Mouse (Mus musculus): ENCODE measurements around the gene Wdr59. TPM values are rescaled to one million over a fixed set of nuclear protein-coding genes. Genes with fewer than 3 reads are reported as not detected.
A peak's percentile ranks its signal among the peaks of the same experiment; 100 is the strongest.

Wdr59 gene
- polyA plus RNA-seq, 1 experiment from 2014 or later, result 6.0 TPM

GRCm38 (mm10) chr8:111561824-111562223, 39.9 kb upstream of the Wdr59 start:
- no peak for ATAC-seq (ENCODE audit: low FRiP score, low read depth)
- Histone ChIP-seq H3K9me3 (no peaks in the 10 kb centered on the region), H3K4me3 (no peak overlapping the region), H3K27ac (replicated peaks) (no peak overlapping the region), H3K27me3 (no peaks in the 10 kb centered on the region), H3K9ac (replicated peaks) (no peak overlapping the region), H3K36me3 (no peaks in the 10 kb centered on the region), H3K4me1 (peaks cover 15% of the 10 kb centered on the region), H3K4me2 (replicated peaks) (no peak overlapping the region)
- WGBS, result 96% methylated on average over 4 of the region's 4 CpGs

- Histone ChIP-seq H3K36me3 (no peaks in the 10 kb centered on the region), H3K4me2 (replicated peaks) (no peak overlapping the region), H3K4me3 (no peak overlapping the region), H3K27ac (replicated peaks) (no peak overlapping the region), H3K9me3 (no peaks in the 10 kb centered on the region), H3K9ac (replicated peaks) (no peak overlapping the region), H3K4me1 (peaks cover 26% of the 10 kb centered on the region), H3K27me3 (no peaks in the 10 kb centered on the region)
- WGBS, result 77% methylated on average over 8 of the region's 8 CpGs
- no peak for ATAC-seq (ENCODE audit: low FRiP score, low read depth)
These were observed 29.7 kb upstream of the Wdr59 start for GRCm38 (mm10) chr8:111551511-111552130.

- Histone ChIP-seq H3K9ac (replicated peaks) (no peak overlapping the region), H3K27ac (replicated peaks) (peak overlapping the region; percentile 27; the same call in 1 of the 2 replicates), H3K36me3 (no peaks in the 10 kb centered on the region), H3K4me2 (replicated peaks) (no peak overlapping the region), H3K27me3 (no peaks in the 10 kb centered on the region), H3K4me3 (no peak overlapping the region), H3K4me1 (peaks cover 20% of the 10 kb centered on the region), H3K9me3 (no peaks in the 10 kb centered on the region)
- ATAC-seq (ENCODE audit: low FRiP score, low read depth), result no peak
- WGBS, result 77% methylated on average over 9 of the region's 9 CpGs
These were observed 28.3 kb upstream of the Wdr59 start for GRCm38 (mm10) chr8:111550002-111550870.

- H3K9ac ChIP-seq (replicated peaks), result no peak overlapping the region
- H3K4me1 ChIP-seq, result peaks cover 13% of the 10 kb centered on the region
- H3K9me3 ChIP-seq, result no peaks in the 10 kb centered on the region
- no peak overlapping the region for H3K4me3 ChIP-seq
- no peak overlapping the region for H3K4me2 ChIP-seq (replicated peaks)
- no peak overlapping the region for H3K27ac ChIP-seq (replicated peaks)
- no peaks in the 10 kb centered on the region for H3K27me3 ChIP-seq
- WGBS, result 89% methylated on average over 6 of the region's 6 CpGs
- no peak for ATAC-seq (ENCODE audit: low FRiP score, low read depth)
- H3K36me3 ChIP-seq, result peaks cover 6% of the 10 kb centered on the region; the same call in 1 of the 2 replicates
These were observed 26.3 kb upstream of the Wdr59 start for GRCm38 (mm10) chr8:111548201-111548600.

GRCm38 (mm10) chr8:111547144-111547543, 25.3 kb upstream of the Wdr59 start:
- Histone ChIP-seq H3K9me3 (no peaks in the 10 kb centered on the region), H3K4me2 (replicated peaks) (no peak overlapping the region)
- 89% methylated on average over 3 of the region's 3 CpGs for WGBS

GRCm38 (mm10) chr8:111545406-111546156, 23.7 kb upstream of the Wdr59 start:
- no peak overlapping the region for H3K4me2 ChIP-seq (replicated peaks)
- no peak overlapping the region for H3K9ac ChIP-seq (replicated peaks)
- no peaks in the 10 kb centered on the region for H3K9me3 ChIP-seq
- peaks cover 10% of the 10 kb centered on the region; the same call in 1 of the 2 replicates for H3K36me3 ChIP-seq
- WGBS, result 90% methylated on average over 8 of the region's 8 CpGs
- no peak for ATAC-seq (ENCODE audit: low FRiP score, low read depth)
- no peak overlapping the region for H3K27ac ChIP-seq (replicated peaks)
- H3K4me1 ChIP-seq, result peaks cover 18% of the 10 kb centered on the region
- no peak overlapping the region for H3K4me3 ChIP-seq
- H3K27me3 ChIP-seq, result no peaks in the 10 kb centered on the region

More at GRCm38 (mm10) chr8:111547144-111547543, 25.3 kb upstream of the Wdr59 start:
- no peak overlapping the region for H3K4me3 ChIP-seq
- no peaks in the 10 kb centered on the region for H3K27me3 ChIP-seq
- H3K9ac ChIP-seq (replicated peaks), result no peak overlapping the region
- H3K4me1 ChIP-seq, result peaks cover 13% of the 10 kb centered on the region
- ATAC-seq (ENCODE audit: low FRiP score, low read depth), result no peak
- H3K27ac ChIP-seq (replicated peaks), result no peak overlapping the region
- peaks cover 10% of the 10 kb centered on the region; the same call in 1 of the 2 replicates for H3K36me3 ChIP-seq

- H3K36me3 ChIP-seq, result peaks cover 10% of the 10 kb centered on the region; the same call in 1 of the 2 replicates
- no peak for ATAC-seq (ENCODE audit: low FRiP score, low read depth)
- no peak overlapping the region for H3K4me3 ChIP-seq
- H3K27me3 ChIP-seq, result no peaks in the 10 kb centered on the region
- WGBS, result 92% methylated on average over 9 of the region's 9 CpGs
- no peak overlapping the region for H3K27ac ChIP-seq (replicated peaks)
- H3K9ac ChIP-seq (replicated peaks), result no peak overlapping the region
- H3K4me1 ChIP-seq, result peaks cover 25% of the 10 kb centered on the region
- H3K4me2 ChIP-seq (replicated peaks), result no peak overlapping the region
- no peaks in the 10 kb centered on the region for H3K9me3 ChIP-seq
These were observed 22.0 kb upstream of the Wdr59 start for GRCm38 (mm10) chr8:111543712-111544380.

- ATAC-seq (ENCODE audit: low FRiP score, low read depth), result no peak
- H3K27me3 ChIP-seq, result no peaks in the 10 kb centered on the region
- 0 out of 2 replicates have a peak overlapping the region, but pooled peaks have one; percentile 35 for H3K27ac ChIP-seq (replicated peaks)
- peak overlapping the region; percentile 82 for H3K4me2 ChIP-seq (replicated peaks)
- peaks cover 10% of the 10 kb centered on the region; the same call in 1 of the 2 replicates for H3K36me3 ChIP-seq
- peak overlapping the region; percentile 98 for H3K4me3 ChIP-seq
- H3K9ac ChIP-seq (replicated peaks), result peak overlapping the region; percentile 98
- H3K9me3 ChIP-seq, result no peaks in the 10 kb centered on the region
- peaks cover 39% of the 10 kb centered on the region for H3K4me1 ChIP-seq
- 59% methylated on average over 10 of the region's 10 CpGs for WGBS
These were observed 17.7 kb upstream of the Wdr59 start for GRCm38 (mm10) chr8:111539422-111540076.

GRCm38 (mm10) chr8:111538194-111538593, 16.3 kb upstream of the Wdr59 start:
- no peak for ATAC-seq (ENCODE audit: low FRiP score, low read depth)
- Histone ChIP-seq H3K36me3 (peaks cover 4% of the 10 kb centered on the region; the same call in 1 of the 2 replicates), H3K27ac (replicated peaks) (no peak overlapping the region), H3K4me3 (peak overlapping the region; percentile 98), H3K27me3 (no peaks in the 10 kb centered on the region), H3K4me1 (peaks cover 39% of the 10 kb centered on the region), H3K9ac (replicated peaks) (peak overlapping the region; percentile 98), H3K4me2 (replicated peaks) (peak overlapping the region; percentile 82), H3K9me3 (no peaks in the 10 kb centered on the region)
- WGBS, result 6% methylated on average over 2 of the region's 2 CpGs

GRCm38 (mm10) chr8:111537765-111538158, 15.9 kb upstream of the Wdr59 start:
- ATAC-seq (ENCODE audit: low FRiP score, low read depth), result no peak
- H3K9me3 ChIP-seq, result no peaks in the 10 kb centered on the region
- peaks cover 39% of the 10 kb centered on the region for H3K4me1 ChIP-seq
- H3K9ac ChIP-seq (replicated peaks), result peak overlapping the region; percentile 98
- H3K27me3 ChIP-seq, result no peaks in the 10 kb centered on the region
- H3K27ac ChIP-seq (replicated peaks), result no peak overlapping the region
- H3K4me3 ChIP-seq, result peak overlapping the region; percentile 98
- H3K4me2 ChIP-seq (replicated peaks), result peak overlapping the region; percentile 82
- WGBS, result 7% methylated on average over 8 of the region's 8 CpGs
- no peaks in the 10 kb centered on the region for H3K36me3 ChIP-seq
